Mouse (Mus musculus): ENCODE measurements around the gene Cntnap1. TPM values are rescaled to one million over a fixed set of nuclear protein-coding genes. Genes with fewer than 3 reads are reported as not detected.

Cntnap1 gene
- total RNA-seq, 2 experiments from 2014 or later = 1.5 to 1.6 TPM

DNA sequence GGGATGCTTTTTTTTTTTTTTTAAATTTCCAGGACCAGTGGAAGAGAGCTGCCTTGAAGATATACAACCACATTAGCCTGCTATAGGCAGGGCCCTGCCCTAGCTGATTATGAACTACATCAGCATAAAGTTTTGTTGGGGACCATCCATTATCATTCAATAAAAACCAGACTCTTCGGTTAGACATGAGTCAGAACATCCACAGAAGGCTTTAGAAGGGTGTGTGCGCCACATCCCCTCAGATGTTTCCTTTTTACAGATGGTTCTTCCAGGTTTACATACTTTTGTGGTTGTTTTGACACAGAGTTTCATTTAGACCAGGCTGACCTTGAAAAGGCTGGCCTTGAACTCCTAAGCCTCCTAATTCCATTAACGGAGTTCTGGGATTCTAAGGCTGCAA lies 54.0 kb downstream of the Cntnap1 start:
- no peak for DNase-seq

DNA sequence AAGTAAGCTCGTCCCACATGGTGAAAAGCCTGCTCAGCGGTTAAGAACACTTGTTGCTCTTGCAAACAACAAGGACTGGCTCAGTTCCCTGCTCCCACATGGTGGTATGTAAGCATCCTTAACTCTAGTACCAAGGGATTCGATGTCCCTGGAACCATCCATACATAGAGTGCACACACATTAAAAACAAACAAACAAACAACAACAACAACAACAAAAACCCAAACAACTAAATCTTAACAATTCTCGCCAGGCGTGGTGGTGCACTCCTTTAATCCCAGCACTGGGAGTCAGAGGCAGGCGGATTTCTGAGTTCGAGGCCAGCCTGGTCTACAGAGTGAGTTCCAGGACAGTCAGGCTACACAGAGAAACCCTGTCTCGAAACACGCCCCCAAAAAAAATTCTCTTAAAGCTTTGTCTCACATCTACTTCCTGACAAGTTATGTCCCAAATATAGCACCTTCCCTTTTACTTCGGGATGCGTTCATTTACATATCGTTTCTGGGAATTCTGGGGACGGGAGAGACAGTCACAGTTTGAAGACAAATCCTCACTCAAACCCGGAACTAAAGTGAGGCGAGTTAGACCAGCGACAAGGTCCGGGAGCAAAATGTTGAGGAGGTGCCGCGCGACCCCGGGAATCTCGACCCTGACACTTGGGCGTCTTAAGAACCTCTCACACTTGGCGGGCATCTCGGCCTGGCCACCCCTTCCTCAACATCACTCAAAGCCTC lies 55.2 kb downstream of the Cntnap1 start:
- DNase-seq = no peak

DNA sequence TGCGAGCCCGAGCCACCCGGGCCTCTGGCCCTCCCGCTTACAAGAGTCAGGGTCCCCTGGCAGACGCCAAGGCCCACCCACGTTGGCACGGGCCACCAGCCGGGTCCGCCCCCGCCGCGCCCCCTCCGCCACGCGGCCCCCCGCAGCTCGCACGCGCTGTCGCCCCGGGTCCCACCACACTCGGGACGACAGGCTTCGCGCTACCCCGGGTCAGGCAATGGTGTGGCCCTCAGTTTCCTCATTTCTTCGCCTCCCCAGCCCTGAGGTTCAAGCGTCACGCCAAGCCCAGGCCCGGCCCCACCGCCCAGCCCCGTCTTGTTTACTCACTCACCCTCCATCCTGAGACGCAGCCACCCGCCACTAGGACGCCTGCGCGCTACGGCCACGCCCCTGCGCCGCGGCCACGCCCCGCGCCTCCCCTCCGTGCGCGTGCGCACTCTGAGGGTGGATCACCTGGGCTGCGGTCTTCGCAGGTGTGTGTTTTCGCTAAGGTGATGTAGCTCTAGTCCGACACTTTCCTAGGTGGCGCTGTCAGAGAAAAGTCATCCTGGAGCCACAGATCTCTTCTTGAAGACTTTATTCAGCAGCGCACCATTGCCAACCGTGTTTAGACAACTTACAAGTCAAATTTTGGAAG lies 55.9 kb downstream of the Cntnap1 start, which contains the start of gene Ezh1:
Gene Ezh1 (minus strand): TSS at position 399 of the 637 bp plus-strand sequence.
- DNase-seq = peak; percentile 91

GRCm38 (mm10) chr11:101229361-101229900 lies 59.1 kb downstream of the Cntnap1 start:
- DNase-seq = peak; percentile 47

- DNase-seq = peak; percentile 60
Observed at GRCm38 (mm10) chr11:101230061-101230511, 59.8 kb downstream of the Cntnap1 start.

- DNase-seq = no peak
Observed at GRCm38 (mm10) chr11:101230526-101230925, 60.2 kb downstream of the Cntnap1 start.

- peak; percentile 75 for DNase-seq
Observed at GRCm38 (mm10) chr11:101230991-101231871, 60.9 kb downstream of the Cntnap1 start.

GRCm38 (mm10) chr11:101232010-101232839 lies 61.9 kb downstream of the Cntnap1 start:
- DNase-seq = peak; percentile 59

- no peak for DNase-seq
Observed at GRCm38 (mm10) chr11:101233240-101233639, 62.9 kb downstream of the Cntnap1 start.

- no peak for DNase-seq
Observed at GRCm38 (mm10) chr11:101234124-101234523, 63.8 kb downstream of the Cntnap1 start.

DNA sequence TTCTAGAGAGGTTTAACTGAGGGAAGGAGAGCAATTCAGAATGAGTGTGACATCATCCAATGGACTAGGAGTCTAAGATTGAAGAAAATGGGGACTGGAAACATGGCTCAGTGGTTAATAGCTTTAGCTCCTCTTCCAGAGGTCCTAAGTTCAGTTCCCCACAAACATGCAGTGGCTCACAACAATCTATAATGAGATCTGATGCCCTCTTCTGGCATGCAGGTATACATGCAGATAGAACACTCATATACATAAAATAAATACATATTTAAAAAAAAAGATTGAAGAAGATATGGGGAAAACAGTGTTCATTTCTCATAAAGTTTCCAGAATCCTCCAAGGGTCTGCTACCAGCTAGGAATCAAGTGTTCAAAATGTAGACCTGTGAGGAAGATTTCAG lies 65.1 kb downstream of the Cntnap1 start:
- no peak for DNase-seq

GRCm38 (mm10) chr11:101236782-101237181 lies 66.5 kb downstream of the Cntnap1 start:
- no peak for DNase-seq

GRCm38 (mm10) chr11:101238071-101238647 lies 67.8 kb downstream of the Cntnap1 start:
- DNase-seq = peak; percentile 62

Small RNA genes lying within 50 kb of the gene (microRNA-seq; reads per million reads assigned to microRNA genes)
- 0 reads per million in 2 experiments for gene Gm27626

Other genes starting within 250 kb of the Cntnap1 start
- gene Stat3, start 231.0 kb upstream of the Cntnap1 start, total RNA-seq (2021) = 100 to 1,000 TPM; 111 to 115 TPM
- gene Cavin1, start 199.6 kb upstream of the Cntnap1 start, total RNA-seq (2021) = 100 to 1,000 TPM; 479 to 498 TPM
- 100 to 1,000 TPM; 112 to 115 TPM for gene Atp6v0a1, start 161.1 kb upstream of the Cntnap1 start, total RNA-seq (2021)
- 10 to 100 TPM in 1 of 2 experiments, 1 to 10 TPM in 1; 9.0 to 10.1 TPM for gene Naglu, start 100.5 kb upstream of the Cntnap1 start, total RNA-seq (2021)
- gene Hsd17b1, start 92.1 kb upstream of the Cntnap1 start, total RNA-seq (2021) = not detected
- 10 to 100 TPM; 15.4 to 16.2 TPM for gene Coasy, start 88.0 kb upstream of the Cntnap1 start, total RNA-seq (2021)
- 10 to 100 TPM; 17.5 to 17.7 TPM for gene Mlx, start 83.2 kb upstream of the Cntnap1 start, total RNA-seq (2021)
- 10 to 100 TPM; 11.7 to 13.6 TPM for gene Psmc3ip, start 75.1 kb upstream of the Cntnap1 start, total RNA-seq (2021)
- 10 to 100 TPM; 32.1 to 32.3 TPM for gene Retreg3, start 50.6 kb upstream of the Cntnap1 start, total RNA-seq (2021)
- 10 to 100 TPM; 53.5 to 53.7 TPM for gene Tubg1, start 50.6 kb upstream of the Cntnap1 start, total RNA-seq (2021)
- 1 to 10 TPM; 6.6 to 7.0 TPM for gene Tubg2, start 14.6 kb upstream of the Cntnap1 start, total RNA-seq (2021)
- 10 to 100 TPM; 23.1 to 27.3 TPM for gene Plekhh3, start 828 bp downstream of the Cntnap1 start, total RNA-seq (2021)
- not detected for gene Ccr10, start 4.9 kb downstream of the Cntnap1 start, total RNA-seq (2021)
- gene Ezh1, start 55.9 kb downstream of the Cntnap1 start, total RNA-seq (2021) = 10 to 100 TPM; 14.7 to 15.0 TPM
- gene Ramp2, start 75.5 kb downstream of the Cntnap1 start, total RNA-seq (2021) = 100 to 1,000 TPM; 122 to 134 TPM
- 10 to 100 TPM; 87.6 to 88.7 TPM for gene Vps25, start 83.2 kb downstream of the Cntnap1 start, total RNA-seq (2021)
- 1 to 10 TPM; 4.5 to 7.2 TPM for gene Wnk4, start 90.0 kb downstream of the Cntnap1 start, total RNA-seq (2021)
- gene Cntd1, start 108.5 kb downstream of the Cntnap1 start, total RNA-seq (2021) = under 1 TPM; 0.41 to 0.47 TPM
- 10 to 100 TPM; 86.3 to 90.1 TPM for gene Coa3, start 108.6 kb downstream of the Cntnap1 start, total RNA-seq (2021)
- gene Becn1, start 131.8 kb downstream of the Cntnap1 start, total RNA-seq (2021) = 100 to 1,000 TPM; 103 to 106 TPM
- 100 to 1,000 TPM in 1 of 2 experiments, 10 to 100 TPM in 1; 88.7 to 103 TPM for gene Psme3, start 145.7 kb downstream of the Cntnap1 start, total RNA-seq (2021)
- 1 to 10 TPM; 2.9 to 3.2 TPM for gene Aoc2, start 154.5 kb downstream of the Cntnap1 start, total RNA-seq (2021)
- gene Aoc3, start 160.1 kb downstream of the Cntnap1 start, total RNA-seq (2021) = 10 to 100 TPM; 29.5 to 31.3 TPM
- not detected for gene G6pc, start 197.0 kb downstream of the Cntnap1 start, total RNA-seq (2021)
- 10 to 100 TPM; 25.0 to 27.1 TPM for gene Aarsd1, start 247.1 kb downstream of the Cntnap1 start, total RNA-seq (2021)

All from heart, postnatal 4 days (tissue).